Mouse (Mus musculus) intestine, embryonic 14.5 days (tissue): ENCODE results near the gene Eln. TPM values are rescaled to one million over a fixed set of nuclear protein-coding genes. Genes with fewer than 3 reads are reported as not detected.
A peak's percentile ranks its signal among the peaks of the same experiment; 100 is the strongest.

Experiments used
- ATAC-seq: fragments of 200-750 bp; cut with Nextera tagmentation; replicated peaks from 2 replicates; pipeline ENCODE4 v1.8.0; 2017; ENCODE audit warnings: low read depth, moderate number of reproducible peaks, moderate TSS enrichment, moderate library complexity; ENCODE audit not compliant: low FRiP score, low TSS enrichment
- DNase-seq: peaks from one replicate; pipeline ENCODE4 v3.0.0-alpha.2; 2018; ENCODE audit warnings: low spot score
- H3K27ac ChIP-seq: fragments of 300-500 bp; sonication (generic); 2 replicates; pipeline ENCODE4 v1.5.1; 2014; ENCODE audit warnings: low read depth, mild to moderate bottlenecking, control low read depth
- H3K27me3 ChIP-seq: fragments of 300-500 bp; sonication (generic); replicated peaks from 2 replicates; pipeline ENCODE4 v1.6.1; 2014; ENCODE audit warnings: low read length, control low read depth; ENCODE audit not compliant: control insufficient read depth, insufficient read depth
- H3K36me3 ChIP-seq: fragments of 300-500 bp; sonication (generic); 2 replicates; pipeline ENCODE4 v1.6.1; 2014; ENCODE audit warnings: low read length, control low read depth; ENCODE audit not compliant: control insufficient read depth, insufficient read depth
- H3K4me1 ChIP-seq: fragments of 300-500 bp; sonication (generic); replicated peaks from 2 replicates; pipeline ENCODE4 v1.6.1; 2014; ENCODE audit warnings: low read length, control low read depth, mixed read lengths; ENCODE audit not compliant: control insufficient read depth, insufficient read depth
- H3K4me2 ChIP-seq: fragments of 300-500 bp; sonication (generic); 2 replicates; pipeline ENCODE4 v1.6.1; 2014; ENCODE audit warnings: low read length
- H3K4me3 ChIP-seq: fragments of 300-500 bp; sonication (generic); 2 replicates; pipeline ENCODE4 v1.5.1; 2014; ENCODE audit warnings: low read depth, low read length, control low read depth, mixed read lengths
- H3K9ac ChIP-seq: fragments of 300-500 bp; sonication (generic); 2 replicates; pipeline ENCODE4 v1.6.1; 2014; ENCODE audit warnings: mild to moderate bottlenecking, low read length
- H3K9me3 ChIP-seq: fragments of 300-500 bp; sonication (generic); 2 replicates; pipeline ENCODE4 v1.6.1; 2016; ENCODE audit warnings: low read length, control low read depth; ENCODE audit not compliant: control insufficient read depth
- WGBS: fragments of 180-500 bp; shearing (Covaris S2); extraction: QIAGEN DNeasy Blood & Tissue Kit; methylation state at CpG from one replicate; pipeline ENCODE4 v1.1.7; 2014; 5-methylcytosine and 5-hydroxymethylcytosine counted together
- polyA plus RNA-seq: library from polyadenylated mRNA; unstranded; fragments of >200 nt; fragmentation: Nextera tagmentation; extraction: Ambion mirVana; gene quantifications from 2 replicates; pipeline ENCODE4 v1.2.1, GENCODE M21; 2014

Eln gene
- polyA plus RNA-seq, 1 experiment from 2014 or later, result 31.4 TPM

DNA sequence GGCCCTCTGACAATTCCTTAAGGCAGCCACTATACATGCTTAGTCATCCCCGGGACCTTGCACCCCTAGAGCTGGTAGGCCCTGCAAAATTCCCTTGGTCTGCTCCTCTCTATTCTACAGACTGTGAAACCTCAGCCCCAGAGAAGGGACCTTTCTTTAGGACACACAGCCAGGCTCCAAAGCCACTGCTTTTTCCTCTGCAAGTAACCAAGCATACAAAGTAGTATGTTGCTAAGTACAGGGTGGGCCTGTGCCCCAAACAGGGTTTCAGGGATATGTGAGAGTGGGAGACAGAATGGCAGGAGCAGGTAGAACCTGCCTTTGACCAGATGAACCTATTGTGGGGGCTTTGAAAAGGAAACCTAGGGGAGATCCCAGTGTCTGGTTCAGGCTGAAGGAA, 59.9 kb downstream of the Eln start:
- no peaks in the 10 kb centered on the region for H3K27me3 ChIP-seq
- H3K36me3 ChIP-seq, result 0 out of 2 replicates have a peak, but pooled peaks cover 10% of the 10 kb centered on the region
- H3K9me3 ChIP-seq, result no peaks in the 10 kb centered on the region
- H3K27ac ChIP-seq, result no peak overlapping the region
- peak overlapping the region; percentile 66 for H3K4me2 ChIP-seq
- ATAC-seq (no peak), DNase-seq (no peak)
- H3K9ac ChIP-seq, result no peak overlapping the region
- no peak overlapping the region for H3K4me3 ChIP-seq
- 100% methylated on average over 1 of the region's 1 CpGs for WGBS
- H3K4me1 ChIP-seq, result peaks cover 7% of the 10 kb centered on the region; the same call in 1 of the 2 replicates

DNA sequence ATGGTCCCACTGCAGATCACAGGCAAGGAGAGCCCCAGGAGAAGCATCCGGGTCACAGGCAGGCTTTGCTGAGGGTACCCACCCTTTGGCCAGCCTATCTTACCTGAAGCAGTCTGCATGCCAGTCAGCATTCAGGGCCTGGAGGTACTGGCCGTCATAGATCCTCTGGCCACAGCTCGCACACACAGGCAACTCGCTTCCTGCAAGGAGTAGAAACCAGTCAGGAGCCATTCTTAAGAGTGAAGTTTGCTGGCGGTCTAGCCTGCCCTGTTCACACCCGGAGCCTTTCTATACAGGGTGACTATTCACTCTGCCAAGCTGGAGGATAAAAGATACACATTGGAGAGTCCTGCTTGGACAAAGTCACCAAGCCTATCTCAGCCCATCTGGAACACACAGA, 60.6 kb downstream of the Eln start:
- H3K4me1 ChIP-seq, result peaks cover 7% of the 10 kb centered on the region; the same call in 1 of the 2 replicates
- DNase-seq, result no peak
- no peak overlapping the region for H3K9ac ChIP-seq
- no peaks in the 10 kb centered on the region for H3K27me3 ChIP-seq
- H3K4me2 ChIP-seq, result no peak overlapping the region
- no peak overlapping the region for H3K4me3 ChIP-seq
- 92% methylated on average over 6 of the region's 6 CpGs for WGBS
- H3K27ac ChIP-seq, result no peak overlapping the region
- H3K36me3 ChIP-seq, result 0 out of 2 replicates have a peak, but pooled peaks cover 10% of the 10 kb centered on the region
- ATAC-seq, result no peak
- H3K9me3 ChIP-seq, result no peaks in the 10 kb centered on the region

DNA sequence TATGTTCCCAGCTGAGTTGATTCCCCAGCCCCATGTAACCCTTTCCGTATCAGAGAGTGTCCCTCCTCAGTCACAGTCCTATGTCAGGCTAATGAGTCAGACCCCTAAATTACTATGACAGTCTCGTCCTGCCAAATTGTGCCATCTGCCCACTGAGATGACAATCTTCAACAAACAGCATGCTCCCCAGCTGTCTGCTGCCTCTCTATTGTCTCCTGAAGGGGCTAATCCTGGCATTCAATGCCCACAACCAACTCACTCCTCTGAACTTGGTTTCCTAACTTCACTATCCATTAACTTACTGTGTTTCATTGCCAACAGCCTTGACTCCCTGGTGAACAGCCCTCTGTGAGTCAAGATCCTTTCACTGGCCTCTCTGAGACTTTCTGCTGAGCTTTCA, 62.7 kb downstream of the Eln start:
- no peak overlapping the region for H3K9ac ChIP-seq
- H3K4me2 ChIP-seq, result no peak overlapping the region
- no peaks in the 10 kb centered on the region for H3K9me3 ChIP-seq
- DNase-seq, result no peak
- WGBS, result 73% methylated on average over 2 of the region's 2 CpGs
- no peak overlapping the region for H3K4me3 ChIP-seq
- H3K27ac ChIP-seq, result no peak overlapping the region
- H3K4me1 ChIP-seq, result peaks cover 22% of the 10 kb centered on the region
- H3K27me3 ChIP-seq, result no peaks in the 10 kb centered on the region
- H3K36me3 ChIP-seq, result 0 out of 2 replicates have a peak, but pooled peaks cover 10% of the 10 kb centered on the region
- no peak for ATAC-seq

DNA sequence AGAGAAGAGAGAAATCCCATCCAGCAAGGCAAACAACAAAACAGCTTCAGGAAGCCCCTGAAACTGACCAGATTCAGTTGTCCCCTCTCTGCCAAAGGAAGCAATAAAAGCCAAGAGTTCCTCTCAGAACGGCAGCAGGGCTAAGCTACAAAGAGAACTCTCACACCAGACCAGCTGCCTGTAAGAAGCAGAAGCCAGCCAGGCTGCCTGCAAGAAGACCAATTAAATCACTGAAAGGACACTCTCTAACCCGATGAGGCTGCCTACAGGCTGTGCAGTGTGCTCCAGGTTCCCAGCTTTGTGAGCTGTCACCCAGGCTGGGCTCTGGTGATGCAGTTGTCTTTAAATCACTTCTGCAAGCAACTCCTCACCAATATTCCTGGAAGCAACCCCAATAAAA, 63.3 kb downstream of the Eln start:
- ATAC-seq (no peak), DNase-seq (no peak)
- Histone ChIP-seq H3K4me2 (no peak overlapping the region), H3K9me3 (no peaks in the 10 kb centered on the region), H3K36me3 (0 out of 2 replicates have a peak, but pooled peaks cover 10% of the 10 kb centered on the region), H3K4me1 (peaks cover 22% of the 10 kb centered on the region), H3K9ac (no peak overlapping the region), H3K4me3 (no peak overlapping the region), H3K27ac (no peak overlapping the region), H3K27me3 (no peaks in the 10 kb centered on the region)
- 52% methylated on average over 2 of the region's 2 CpGs for WGBS

DNA sequence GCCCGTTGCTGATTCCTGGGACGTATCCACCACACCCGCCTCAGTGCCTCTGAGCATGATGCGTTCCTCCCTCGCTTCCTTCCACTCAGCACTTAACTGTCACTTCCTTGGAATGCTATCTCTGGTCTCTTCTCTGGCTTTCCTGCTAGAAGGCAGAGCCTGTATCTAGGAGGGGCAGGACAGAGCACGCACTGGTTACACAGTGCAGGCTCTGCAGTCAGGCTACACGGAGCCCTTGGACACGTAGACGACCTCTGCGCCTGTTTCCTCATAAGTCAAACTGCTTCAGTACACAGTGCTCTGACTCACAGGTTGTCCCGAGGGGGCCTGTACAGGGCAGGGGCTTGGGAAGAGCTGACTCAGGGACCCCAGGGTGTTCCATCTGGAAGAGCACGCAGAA, 66.9 kb downstream of the Eln start:
- ATAC-seq (no peak; the same call in 1 of the 2 replicates), DNase-seq (no peak)
- peak overlapping the region; percentile 12; the same call in 1 of the 2 replicates for H3K4me2 ChIP-seq
- H3K4me1 ChIP-seq, result peaks cover 39% of the 10 kb centered on the region
- no peaks in the 10 kb centered on the region for H3K9me3 ChIP-seq
- H3K27me3 ChIP-seq, result no peaks in the 10 kb centered on the region
- WGBS, result 36% methylated on average over 12 of the region's 12 CpGs
- no peak overlapping the region for H3K4me3 ChIP-seq
- 0 out of 2 replicates have a peak overlapping the region, but pooled peaks have one; percentile 9 for H3K27ac ChIP-seq
- H3K36me3 ChIP-seq, result 0 out of 2 replicates have a peak, but pooled peaks cover 1% of the 10 kb centered on the region
- no peak overlapping the region for H3K9ac ChIP-seq

DNA sequence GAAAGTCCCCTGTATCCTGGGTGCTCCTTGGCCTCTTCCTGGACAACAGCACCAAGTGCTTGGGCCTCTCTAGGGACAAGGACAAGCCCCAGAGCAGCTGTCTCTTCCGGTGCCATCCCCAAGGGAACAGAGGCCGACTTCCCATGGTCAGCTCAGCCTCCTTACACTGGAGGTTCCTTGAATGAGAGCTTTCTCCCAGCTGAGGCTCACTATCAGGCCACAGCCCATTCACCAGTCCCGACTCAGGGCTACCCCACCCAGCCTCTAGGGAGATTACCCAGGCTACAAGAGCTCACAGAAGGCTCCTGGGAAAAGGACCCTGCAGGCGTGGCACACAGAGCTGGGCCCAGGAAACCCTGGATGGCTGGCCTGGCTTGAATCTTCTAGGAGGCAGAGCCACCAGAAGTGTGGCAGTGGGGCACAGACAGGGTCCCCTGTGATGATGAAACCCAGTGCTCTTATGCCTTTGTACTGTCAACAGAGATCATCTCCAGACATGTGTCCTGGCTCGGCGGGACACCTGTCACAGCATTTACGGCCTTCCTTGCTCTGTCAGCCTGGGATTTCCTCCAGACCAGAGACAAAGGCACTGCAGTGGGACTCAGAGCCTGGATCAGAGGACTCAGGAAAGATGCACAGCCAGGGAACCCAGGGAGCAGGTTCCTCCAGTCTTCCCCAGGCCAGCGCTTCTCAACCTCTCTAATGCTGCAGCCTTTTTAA, 68.1 kb downstream of the Eln start:
- Histone ChIP-seq H3K27me3 (no peaks in the 10 kb centered on the region), H3K4me2 (no peak overlapping the region), H3K36me3 (no peaks in the 10 kb centered on the region), H3K4me1 (peaks cover 40% of the 10 kb centered on the region), H3K27ac (no peak overlapping the region), H3K4me3 (no peak overlapping the region), H3K9ac (no peak overlapping the region), H3K9me3 (no peaks in the 10 kb centered on the region)
- ATAC-seq (no peak), DNase-seq (no peak)
- WGBS, result 53% methylated on average over 8 of the region's 8 CpGs

DNA sequence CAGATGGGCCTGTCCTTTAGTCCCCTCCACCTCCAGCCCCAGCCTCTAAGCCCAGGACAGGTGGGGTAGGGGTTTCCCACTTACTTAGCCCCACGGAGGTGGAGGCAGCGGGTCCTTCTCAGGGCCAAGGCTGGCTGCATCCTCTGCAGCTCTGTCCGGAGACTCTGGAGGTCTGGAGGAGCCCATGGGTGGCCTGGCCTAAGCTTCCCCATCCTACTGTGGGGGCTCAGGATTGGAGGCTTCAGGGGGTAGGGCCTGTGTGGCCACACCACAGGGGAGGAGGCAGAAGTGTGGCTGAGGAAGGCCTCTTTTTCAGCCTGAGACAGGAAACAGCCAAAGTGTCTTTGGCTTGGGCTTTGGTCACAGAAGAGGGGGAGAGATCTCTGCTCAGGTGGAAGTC, 69.1 kb downstream of the Eln start:
- ATAC-seq (no peak), DNase-seq (no peak)
- H3K4me3 ChIP-seq, result no peak overlapping the region
- WGBS, result 90% methylated on average over 3 of the region's 3 CpGs
- no peaks in the 10 kb centered on the region for H3K27me3 ChIP-seq
- no peaks in the 10 kb centered on the region for H3K9me3 ChIP-seq
- H3K4me2 ChIP-seq, result no peak overlapping the region
- no peak overlapping the region for H3K27ac ChIP-seq
- H3K36me3 ChIP-seq, result no peaks in the 10 kb centered on the region
- no peak overlapping the region for H3K9ac ChIP-seq
- peaks cover 40% of the 10 kb centered on the region for H3K4me1 ChIP-seq

DNA sequence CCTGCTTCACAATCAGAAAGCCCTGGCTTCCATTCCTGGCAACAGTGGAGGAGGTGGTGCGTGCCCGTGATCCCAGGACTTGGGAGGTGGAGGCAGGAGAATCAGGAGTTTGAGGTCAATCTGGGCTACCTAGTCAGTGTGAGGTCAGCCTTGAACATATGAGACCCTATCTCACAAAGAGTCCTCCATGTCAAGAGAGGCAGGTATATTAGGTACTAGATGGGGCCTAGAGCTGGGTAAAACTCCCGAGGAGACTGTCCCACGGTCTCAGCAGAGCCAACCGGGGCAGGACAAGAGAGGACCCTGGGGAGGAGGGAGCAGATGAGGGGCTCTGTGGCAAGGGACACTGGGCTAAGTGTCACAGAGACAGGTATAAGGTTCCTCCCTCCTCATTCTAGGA, 69.6 kb downstream of the Eln start:
- DNase-seq (no peak), ATAC-seq (no peak)
- H3K27ac ChIP-seq, result no peak overlapping the region
- no peak overlapping the region for H3K4me3 ChIP-seq
- H3K27me3 ChIP-seq, result no peaks in the 10 kb centered on the region
- H3K9me3 ChIP-seq, result no peaks in the 10 kb centered on the region
- 0 out of 2 replicates have a peak, but pooled peaks cover 1% of the 10 kb centered on the region for H3K36me3 ChIP-seq
- H3K4me1 ChIP-seq, result peaks cover 40% of the 10 kb centered on the region
- H3K9ac ChIP-seq, result no peak overlapping the region
- 85% methylated on average over 5 of the region's 5 CpGs for WGBS
- no peak overlapping the region for H3K4me2 ChIP-seq
